Mouse (Mus musculus) inflammation-experienced regulatory T-cells, adult 6 months (primary cell): Measurements from ENCODE around the gene Krtap10-4. TPM values are rescaled to one million over a fixed set of nuclear protein-coding genes. Genes with fewer than 3 reads are reported as not detected.
"Not testable (repeated sequence)": the region's sequence is repeated elsewhere in the genome, so short reads cannot be mapped to it uniquely, and the experiment has no call there.

Experiments
- ATAC-seq: one replicate; pipeline ENCODE4 v1.8.0; 2017
- polyA plus RNA-seq, 3 experiments: library from polyadenylated mRNA; unstranded; fragments of 100-300 nt; shearing (Covaris generic); gene quantifications; one replicate each; pipeline ENCODE4 v1.2.1; 2017

Gene Krtap10-4
- polyA plus RNA-seq = not detected

GRCm38 (mm10) chr10:77826951-77827350, at the start of gene Krtap10-4:
TSS of gene Krtap10-4 (minus strand) at chr10:77827095.
- ATAC-seq = no peak

- no peak for ATAC-seq
Measured at GRCm38 (mm10) chr10:77869651-77870050, 42.8 kb upstream of the Krtap10-4 start.

DNA sequence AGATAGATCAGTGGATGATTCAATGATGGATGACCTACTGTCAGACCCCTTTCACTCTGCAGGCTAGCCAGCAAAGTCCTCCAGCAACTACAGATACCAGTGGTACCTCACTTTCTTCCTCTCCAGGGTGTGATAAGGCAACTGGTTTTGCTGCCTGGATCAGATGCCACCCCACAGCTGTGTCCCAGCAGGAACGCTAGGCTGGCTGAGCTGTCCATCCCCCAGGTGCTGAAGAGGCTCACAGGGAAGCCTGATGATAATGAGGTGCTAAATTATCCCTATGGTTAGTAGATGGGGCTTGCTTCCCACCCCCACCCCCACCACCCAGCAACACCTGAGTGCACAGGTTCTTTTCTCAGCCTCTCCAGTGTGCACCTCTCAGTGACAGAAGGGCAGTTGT, 40.7 kb upstream of the Krtap10-4 start:
- ATAC-seq = no peak

DNA sequence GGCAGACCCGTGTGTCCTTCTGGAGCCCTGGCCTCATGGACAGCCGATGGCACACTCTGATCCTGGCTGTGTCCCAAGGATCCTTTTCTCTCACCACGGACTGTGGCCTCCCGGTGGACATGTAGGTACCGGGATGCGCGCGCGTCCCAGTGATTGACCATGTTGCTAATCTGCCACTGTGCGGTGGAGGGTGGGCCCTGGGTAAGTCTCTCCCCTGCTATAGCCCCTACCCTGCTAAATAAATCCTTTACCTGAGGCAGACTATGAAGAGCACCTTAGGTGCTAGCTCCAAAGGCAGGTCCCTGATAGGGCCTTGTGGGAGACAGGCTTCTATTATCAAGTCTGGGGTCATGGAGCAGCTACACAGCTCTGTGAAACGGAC, 37.9 kb upstream of the Krtap10-4 start:
- no peak for ATAC-seq

DNA sequence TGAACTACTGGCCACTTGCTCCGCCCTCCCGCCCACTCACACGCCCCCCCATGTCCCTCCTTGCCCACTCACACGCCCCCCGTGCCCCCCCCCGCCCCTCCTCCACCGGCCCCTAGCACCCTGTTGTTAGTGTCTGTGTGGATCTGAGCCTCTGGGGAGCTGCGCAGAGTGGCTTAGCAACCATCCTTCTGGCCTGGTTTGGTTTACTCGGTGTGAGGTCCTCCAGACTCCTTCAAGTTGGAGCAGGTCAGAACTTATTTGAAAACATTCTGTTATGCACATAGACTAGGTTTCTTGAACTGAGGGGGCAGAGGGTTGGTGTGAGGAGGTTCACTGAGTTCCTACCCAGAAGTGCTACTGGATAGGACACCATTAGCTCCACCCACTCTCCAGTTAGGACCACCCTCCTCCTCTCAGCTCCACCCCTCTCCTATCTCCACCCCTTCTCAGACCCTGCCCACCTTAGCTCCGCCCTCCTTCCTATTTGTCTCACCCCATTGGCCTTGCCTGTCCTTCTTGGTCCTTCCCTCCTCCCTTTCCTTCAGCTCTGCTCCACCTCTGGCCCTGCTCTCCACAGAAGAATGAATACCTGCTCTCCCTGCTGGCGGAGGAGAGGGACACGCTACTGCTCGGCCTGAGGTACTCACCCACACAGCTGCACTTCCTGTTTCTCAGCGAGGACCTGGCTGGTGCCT, 37.3 kb upstream of the Krtap10-4 start:
- ATAC-seq = peak; percentile 80

DNA sequence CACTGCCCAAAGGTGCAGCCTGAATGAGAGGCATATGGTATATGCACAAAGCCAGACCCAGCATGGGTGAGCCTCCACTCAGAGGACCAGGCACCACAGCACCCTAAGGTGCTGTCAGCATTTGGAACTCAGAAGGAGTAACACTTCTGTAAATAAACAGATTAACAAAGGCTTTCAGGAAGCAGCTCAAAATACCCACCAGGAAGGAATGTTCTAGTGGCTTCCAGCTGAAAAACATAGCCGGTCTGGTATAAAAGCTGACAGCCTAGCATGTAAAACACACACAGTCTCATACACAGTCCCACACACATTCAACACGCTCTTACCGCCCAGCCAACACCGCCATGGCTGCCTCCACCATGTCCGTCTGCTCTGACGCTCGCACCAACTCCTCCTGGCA, 34.8 kb upstream of the Krtap10-4 start, which contains the start of gene Gm3285:
Gm3285 (plus strand) TSS at position 301 of the 400 bp plus-strand sequence.
- no peak for ATAC-seq

- ATAC-seq = no peak
Measured at GRCm38 (mm10) chr10:77852559-77852958, 25.7 kb upstream of the Krtap10-4 start, which contains the start of gene Gm10318. TSS of gene Gm10318 (plus strand) at chr10:77852859.

DNA sequence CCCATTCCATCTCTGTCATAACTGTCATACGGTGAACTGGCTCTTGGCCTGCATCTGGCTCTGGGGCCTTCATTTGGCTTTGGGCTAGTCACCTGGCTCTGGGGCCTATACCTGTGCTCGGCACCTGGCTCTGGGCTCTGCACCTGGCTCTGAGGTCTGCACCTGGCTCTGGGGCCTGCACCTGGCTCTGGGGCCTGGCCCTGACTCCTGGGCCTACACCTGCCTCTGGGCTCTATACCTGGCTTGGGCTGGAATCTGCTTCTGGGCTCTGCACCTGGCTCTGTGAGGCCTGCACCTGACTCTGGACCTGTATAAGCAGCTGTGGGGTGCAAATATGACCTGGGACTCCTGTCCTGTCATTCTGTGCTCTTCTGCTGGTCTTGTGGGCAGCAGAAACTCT, 20.6 kb upstream of the Krtap10-4 start:
- ATAC-seq = no peak

DNA sequence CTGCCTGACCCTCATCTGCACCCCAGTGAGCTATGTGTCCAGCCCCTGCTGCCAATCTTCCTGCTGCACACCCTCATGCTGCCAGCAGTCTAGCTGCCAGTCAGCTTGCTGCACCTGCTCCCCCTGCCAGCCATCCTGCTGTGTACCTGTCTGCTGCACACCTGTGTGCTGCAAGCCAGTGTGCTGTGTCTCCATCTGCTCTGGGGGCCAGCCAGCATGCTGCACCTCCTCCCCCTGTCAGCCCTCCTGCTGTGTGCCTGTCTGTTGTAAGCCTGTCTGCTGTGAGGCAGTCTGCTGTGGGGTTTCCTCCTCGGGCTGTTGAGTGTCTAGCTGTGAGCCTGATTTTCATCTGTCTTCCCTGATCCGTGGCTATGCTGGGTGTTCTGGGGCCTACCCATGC, 20.1 kb upstream of the Krtap10-4 start:
- no peak for ATAC-seq

DNA sequence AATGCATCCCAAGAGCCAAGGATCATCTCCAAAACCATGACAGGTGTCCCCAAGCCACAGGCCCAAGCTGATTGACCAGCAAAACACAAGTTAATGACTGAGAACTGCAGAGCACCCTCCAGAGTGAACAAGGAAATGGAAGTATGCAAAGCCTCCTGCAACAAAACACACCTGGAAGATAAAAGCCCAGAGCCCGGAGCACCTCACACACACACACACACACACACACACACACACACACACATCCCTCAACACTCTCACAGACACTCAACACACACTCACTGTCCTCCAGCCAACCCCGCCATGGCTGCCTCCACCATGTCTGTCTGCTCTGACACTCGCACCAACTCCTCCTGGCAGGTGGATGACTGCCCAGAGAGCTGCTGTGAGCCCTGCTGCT, 19.6 kb upstream of the Krtap10-4 start, which contains the start of gene Gm36176:
Gm36176 (plus strand) TSS at position 301 of the 400 bp plus-strand sequence.
- ATAC-seq = no peak

- ATAC-seq = no peak
Measured at GRCm38 (mm10) chr10:77839006-77839405, 12.1 kb upstream of the Krtap10-4 start.

- ATAC-seq = no peak
Measured at GRCm38 (mm10) chr10:77835647-77836046, 8.8 kb upstream of the Krtap10-4 start, which contains the start of gene Krtap10-10. TSS of gene Krtap10-10 (plus strand) at chr10:77835947.

DNA sequence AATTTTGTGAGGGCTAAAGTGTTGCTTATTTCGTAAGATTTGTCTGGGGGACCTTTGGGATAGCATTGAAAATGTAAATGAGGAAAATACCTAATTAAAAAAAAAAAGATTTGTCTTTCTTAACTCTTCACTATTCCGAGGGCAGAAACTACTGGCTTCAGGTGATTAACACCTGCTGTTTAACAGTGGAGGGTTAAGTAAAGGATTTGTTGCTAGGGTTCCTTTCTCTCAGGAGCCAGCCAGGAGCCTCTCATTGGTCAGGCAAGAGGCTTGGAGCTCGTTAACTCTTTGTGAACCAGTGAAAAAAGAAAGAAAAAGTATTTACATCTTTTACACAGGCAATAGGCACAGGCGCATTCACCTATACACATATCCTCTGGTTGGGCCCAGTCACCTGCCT, 7.7 kb downstream of the Krtap10-4 start:
- no peak for ATAC-seq

GRCm38 (mm10) chr10:77818523-77818922, 8.4 kb downstream of the Krtap10-4 start:
- ATAC-seq = no peak

- no peak for ATAC-seq
Measured at GRCm38 (mm10) chr10:77815514-77815913, 11.4 kb downstream of the Krtap10-4 start.

DNA sequence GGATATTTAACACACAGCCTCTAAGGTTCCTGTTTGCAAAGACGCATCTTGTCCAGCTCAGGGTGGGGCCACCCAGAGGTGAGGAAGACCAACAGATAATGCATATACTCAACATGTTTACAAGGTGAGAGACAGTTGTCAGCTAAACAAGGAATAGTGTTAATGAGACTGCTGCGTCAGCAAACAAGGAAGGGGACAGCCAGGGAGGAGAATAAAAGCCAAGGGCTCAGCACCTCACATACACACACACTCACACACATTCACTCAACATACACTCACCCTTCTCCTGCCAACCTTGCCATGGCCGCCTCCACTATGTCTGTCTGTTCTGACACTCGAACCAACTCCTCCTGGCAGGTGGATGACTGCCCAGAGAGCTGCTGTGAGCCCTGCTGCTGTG, 12.5 kb downstream of the Krtap10-4 start, which contains the start of gene Gm2696:
Gm2696 (plus strand) TSS at position 301 of the 400 bp plus-strand sequence.
- ATAC-seq = no peak

DNA sequence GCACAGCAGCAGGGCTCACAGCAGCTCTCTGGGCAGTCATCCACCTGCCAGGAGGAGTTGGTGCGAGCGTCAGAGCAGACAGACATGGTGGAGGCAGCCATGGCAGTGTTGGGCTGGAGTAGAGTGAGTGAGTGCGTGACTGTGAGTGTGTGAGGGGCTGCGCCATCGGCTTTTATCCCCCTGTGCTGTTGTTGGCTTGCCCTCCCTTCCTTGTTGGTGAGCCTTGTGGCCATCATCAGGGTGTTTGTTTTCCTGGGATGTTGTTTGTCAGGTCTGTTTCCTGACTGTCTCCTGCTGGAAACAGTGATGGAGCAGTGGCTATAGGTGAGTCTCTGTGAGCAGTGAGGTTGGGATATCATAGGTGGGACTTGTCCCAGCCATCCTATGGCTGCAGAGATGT, 15.2 kb downstream of the Krtap10-4 start, which contains the start of gene Gm9507:
Gm9507 (minus strand) TSS at position 101 of the 400 bp plus-strand sequence.
- no peak for ATAC-seq

- ATAC-seq = no peak
Measured at GRCm38 (mm10) chr10:77804095-77804494, 22.8 kb downstream of the Krtap10-4 start.

GRCm38 (mm10) chr10:77798921-77799508, 27.9 kb downstream of the Krtap10-4 start, which contains the start of gene Gm19668:
TSS of gene Gm19668 (minus strand) at chr10:77799133.
- ATAC-seq = no peak

GRCm38 (mm10) chr10:77798164-77798920, 28.6 kb downstream of the Krtap10-4 start:
- not testable (repeated sequence) for ATAC-seq

- no peak for ATAC-seq
Measured at GRCm38 (mm10) chr10:77797677-77798076, 29.2 kb downstream of the Krtap10-4 start.

- no peak for ATAC-seq
Measured at GRCm38 (mm10) chr10:77794976-77795375, 31.9 kb downstream of the Krtap10-4 start, which contains the start of gene Gm9639. TSS of gene Gm9639 (minus strand) at chr10:77795076.

GRCm38 (mm10) chr10:77788621-77789020, 38.3 kb downstream of the Krtap10-4 start:
- no peak for ATAC-seq
